Mouse (Mus musculus): ENCODE data around the gene Rtn1. TPM values are rescaled to one million over a fixed set of nuclear protein-coding genes. Genes with fewer than 3 reads are reported as not detected.

The Rtn1 gene
- polyA plus RNA-seq, 1 experiment from 2014 or later = 2,513 TPM

DNA sequence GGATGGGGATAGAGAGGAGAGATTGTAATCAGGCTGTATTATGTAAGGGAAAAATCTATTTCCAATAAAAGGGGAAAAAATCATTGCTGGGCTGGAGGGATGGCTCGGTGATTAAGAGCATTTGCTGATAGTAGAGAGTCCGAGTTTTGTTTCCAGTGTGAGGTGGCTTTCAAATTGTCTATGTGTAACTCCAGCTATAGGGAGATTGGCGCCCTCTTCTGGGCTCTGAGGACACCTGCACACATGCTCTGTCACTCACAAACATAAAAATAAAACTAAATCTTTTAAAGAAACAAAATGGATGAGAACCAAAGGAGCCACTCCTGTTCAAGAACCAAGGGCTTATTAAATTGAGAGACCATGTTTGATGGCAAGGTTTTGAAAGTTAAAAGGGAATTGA, 8.9 kb upstream of the Rtn1 start:
- no peaks in the 10 kb centered on the region for H3K36me3 ChIP-seq (ENCODE audit: control insufficient read depth, insufficient read depth)
- WGBS = 29% methylated on average over 3 of the region's 3 CpGs
- ATAC-seq = no peak

DNA sequence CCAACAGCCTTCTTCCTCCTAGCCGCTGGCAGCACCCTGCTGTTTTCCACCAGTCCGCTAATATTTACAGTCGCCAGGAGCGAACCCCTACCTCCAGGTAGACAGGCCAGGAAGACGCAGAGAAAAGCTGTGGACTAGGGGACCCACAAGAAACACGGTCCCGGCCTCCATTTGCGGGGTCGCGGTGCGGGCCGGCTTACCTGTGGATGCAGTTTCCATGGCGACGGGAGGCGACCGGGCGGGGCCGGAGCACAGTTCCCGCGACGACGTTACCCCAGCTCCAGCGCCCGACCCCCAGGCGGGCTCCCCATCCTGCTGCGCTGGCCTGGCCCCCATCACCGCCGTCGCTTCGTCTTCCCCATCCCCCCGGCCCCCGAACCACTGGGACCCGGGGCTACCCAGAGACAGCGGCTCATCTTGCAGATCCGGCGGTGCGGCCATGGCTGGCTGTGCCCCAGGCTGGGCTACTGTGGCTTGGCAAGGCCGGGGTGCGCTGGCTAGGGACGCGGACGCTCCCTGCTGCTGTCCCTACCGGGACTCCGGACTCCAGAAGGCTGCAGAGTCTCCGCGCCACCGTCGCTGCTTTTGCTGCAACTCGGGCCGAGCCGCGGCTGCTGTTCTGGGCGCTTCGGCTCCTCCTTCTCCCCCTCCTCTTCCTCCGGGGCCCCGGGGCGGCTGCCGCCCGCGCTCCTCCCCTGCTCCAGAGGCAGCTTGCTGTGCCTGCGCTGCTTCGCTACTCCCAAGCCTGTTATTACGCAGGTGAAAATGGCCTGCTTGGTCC, 553 bp downstream of the Rtn1 start:
- Histone ChIP-seq H3K9me3 (ENCODE audit: control insufficient read depth, low read length) (no peaks in the 10 kb centered on the region), H3K4me2 (ENCODE audit: low read length) (peak overlapping the region; percentile 79), H3K36me3 (ENCODE audit: control insufficient read depth, insufficient read depth) (no peaks in the 10 kb centered on the region), H3K27ac (ENCODE audit: low read length) (peak overlapping the region; percentile 70), H3K27me3 (replicated peaks; ENCODE audit: control insufficient read depth, insufficient read depth, low read length) (no peaks in the 10 kb centered on the region), H3K4me3 (replicated peaks; ENCODE audit: low read length) (peak overlapping the region; percentile 87), H3K9ac (replicated peaks; ENCODE audit: low read depth, low read length) (peak overlapping the region; percentile 92), H3K4me1 (replicated peaks; ENCODE audit: control insufficient read depth, insufficient read depth, low read length) (peaks cover 20% of the 10 kb centered on the region)
- peak; percentile 87 for ATAC-seq
- under 1% methylated on average over 63 of the region's 63 CpGs for WGBS

More for the DNA sequence above, 8.9 kb upstream of the Rtn1 start:
- no peak overlapping the region for H3K9ac ChIP-seq (replicated peaks; ENCODE audit: low read depth, low read length)
- H3K27me3 ChIP-seq (replicated peaks; ENCODE audit: control insufficient read depth, insufficient read depth, low read length) = no peaks in the 10 kb centered on the region
- no peaks in the 10 kb centered on the region for H3K4me1 ChIP-seq (replicated peaks; ENCODE audit: control insufficient read depth, insufficient read depth, low read length)
- no peak overlapping the region for H3K4me2 ChIP-seq (ENCODE audit: low read length)
- no peak overlapping the region for H3K4me3 ChIP-seq (replicated peaks; ENCODE audit: low read length)
- H3K27ac ChIP-seq (ENCODE audit: low read length) = no peak overlapping the region
- H3K9me3 ChIP-seq (ENCODE audit: control insufficient read depth, low read length) = no peaks in the 10 kb centered on the region

DNA sequence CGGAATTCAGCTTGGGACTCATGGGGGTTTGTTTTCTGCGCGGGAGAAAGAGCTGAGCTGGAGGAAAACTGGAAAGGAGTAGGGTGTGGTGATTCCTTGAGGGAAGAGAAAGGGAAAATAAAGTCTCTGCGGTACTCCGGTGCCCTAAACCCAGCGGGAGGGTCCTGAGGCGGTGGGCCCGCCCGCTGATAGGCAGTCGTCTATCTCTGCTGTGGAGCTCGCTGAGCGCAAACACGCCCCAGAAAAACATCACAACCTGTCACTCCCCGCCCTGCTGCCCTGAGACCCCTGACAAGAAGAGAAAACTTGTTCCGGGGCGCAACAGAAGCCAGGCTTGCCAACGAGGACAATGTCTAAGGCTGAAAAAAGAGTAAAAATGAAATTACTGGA, 1.1 kb downstream of the Rtn1 start:
- H3K36me3 ChIP-seq (ENCODE audit: control insufficient read depth, insufficient read depth) = no peaks in the 10 kb centered on the region
- H3K4me2 ChIP-seq (ENCODE audit: low read length) = peak overlapping the region; percentile 79
- H3K27me3 ChIP-seq (replicated peaks; ENCODE audit: control insufficient read depth, insufficient read depth, low read length) = no peaks in the 10 kb centered on the region
- peak; percentile 27 for ATAC-seq
- peak overlapping the region; percentile 87 for H3K4me3 ChIP-seq (replicated peaks; ENCODE audit: low read length)
- H3K27ac ChIP-seq (ENCODE audit: low read length) = peak overlapping the region; percentile 4; the same call in 1 of the 2 replicates
- peaks cover 20% of the 10 kb centered on the region for H3K4me1 ChIP-seq (replicated peaks; ENCODE audit: control insufficient read depth, insufficient read depth, low read length)
- no peaks in the 10 kb centered on the region for H3K9me3 ChIP-seq (ENCODE audit: control insufficient read depth, low read length)
- 2% methylated on average over 17 of the region's 17 CpGs for WGBS
- peak overlapping the region; percentile 92 for H3K9ac ChIP-seq (replicated peaks; ENCODE audit: low read depth, low read length)

- peak overlapping the region; percentile 92 for H3K9ac ChIP-seq (replicated peaks; ENCODE audit: low read depth, low read length)
- H3K4me1 ChIP-seq (replicated peaks; ENCODE audit: control insufficient read depth, insufficient read depth, low read length) = peaks cover 20% of the 10 kb centered on the region
- ATAC-seq = peak; percentile 15; the same call in 1 of the 2 replicates
- H3K9me3 ChIP-seq (ENCODE audit: control insufficient read depth, low read length) = no peaks in the 10 kb centered on the region
- H3K36me3 ChIP-seq (ENCODE audit: control insufficient read depth, insufficient read depth) = no peaks in the 10 kb centered on the region
- H3K27me3 ChIP-seq (replicated peaks; ENCODE audit: control insufficient read depth, insufficient read depth, low read length) = no peaks in the 10 kb centered on the region
- 9% methylated on average over 11 of the region's 11 CpGs for WGBS
- H3K27ac ChIP-seq (ENCODE audit: low read length) = no peak overlapping the region
- peak overlapping the region; percentile 79 for H3K4me2 ChIP-seq (ENCODE audit: low read length)
- H3K4me3 ChIP-seq (replicated peaks; ENCODE audit: low read length) = peak overlapping the region; percentile 87
These were observed 1.7 kb downstream of the Rtn1 start for GRCm38 (mm10) chr12:72407146-72407545.

DNA sequence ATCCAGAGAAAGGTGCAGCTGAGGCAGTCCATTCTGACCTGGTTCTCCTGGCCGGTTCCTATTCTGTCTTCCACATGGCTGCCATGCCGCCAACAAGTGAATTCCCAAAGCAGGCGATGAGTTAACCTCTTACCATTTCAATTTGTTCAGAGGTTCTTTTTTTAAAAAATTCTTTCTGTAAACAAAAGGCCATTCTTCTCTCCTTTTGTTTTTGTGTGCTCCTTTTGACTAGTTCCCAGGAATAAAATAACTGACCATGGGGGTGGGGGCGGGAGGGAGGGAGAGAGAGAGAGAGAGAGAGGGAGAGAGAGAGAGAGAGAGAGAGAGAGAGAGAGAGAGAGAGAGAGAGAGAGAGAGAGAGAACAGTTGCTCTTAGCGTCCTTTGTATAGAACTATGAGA, 3.8 kb downstream of the Rtn1 start:
- H3K36me3 ChIP-seq (ENCODE audit: control insufficient read depth, insufficient read depth) = no peaks in the 10 kb centered on the region
- H3K27ac ChIP-seq (ENCODE audit: low read length) = no peak overlapping the region
- peaks cover 20% of the 10 kb centered on the region for H3K4me1 ChIP-seq (replicated peaks; ENCODE audit: control insufficient read depth, insufficient read depth, low read length)
- H3K9me3 ChIP-seq (ENCODE audit: control insufficient read depth, low read length) = no peaks in the 10 kb centered on the region
- H3K27me3 ChIP-seq (replicated peaks; ENCODE audit: control insufficient read depth, insufficient read depth, low read length) = no peaks in the 10 kb centered on the region
- H3K4me3 ChIP-seq (replicated peaks; ENCODE audit: low read length) = no peak overlapping the region
- no peak overlapping the region for H3K9ac ChIP-seq (replicated peaks; ENCODE audit: low read depth, low read length)
- H3K4me2 ChIP-seq (ENCODE audit: low read length) = no peak overlapping the region
- ATAC-seq = no peak
- 9% methylated on average over 4 of the region's 5 CpGs for WGBS

DNA sequence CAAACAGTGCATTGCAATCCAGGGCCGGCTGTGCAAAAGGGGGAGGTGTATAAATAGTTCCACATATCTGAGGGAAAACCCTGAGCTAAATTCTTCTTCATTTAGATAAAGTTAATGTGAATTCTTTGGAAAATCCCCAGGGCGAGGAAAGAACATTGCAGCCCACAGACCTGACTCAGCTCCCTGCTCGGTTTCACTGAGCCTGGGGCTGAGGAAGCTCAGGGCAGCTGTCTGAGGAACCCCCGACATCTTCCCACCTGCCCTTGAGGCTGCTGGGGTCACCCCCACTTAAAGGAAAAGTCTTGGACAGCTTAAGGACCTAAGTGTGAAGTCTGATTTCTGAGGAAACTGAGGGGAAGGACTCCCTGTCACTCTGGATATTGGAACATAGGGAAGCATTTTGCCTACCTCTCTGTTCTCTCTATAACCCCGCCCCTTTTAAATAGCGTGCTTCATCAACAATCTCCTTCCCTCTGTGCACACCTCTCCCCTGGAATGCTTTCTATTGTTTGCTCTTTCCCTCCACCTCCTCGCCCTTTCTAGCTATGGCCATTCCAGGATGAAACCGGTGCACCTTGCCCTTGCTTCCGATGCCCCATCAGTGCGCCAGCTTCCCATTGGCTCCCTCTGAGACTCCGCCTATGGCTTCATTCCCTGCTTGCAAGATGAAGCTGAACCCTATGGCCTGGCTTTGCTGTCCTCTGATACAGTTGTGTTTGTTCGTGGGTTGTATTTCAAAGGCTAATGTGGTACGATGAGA, 15.6 kb downstream of the Rtn1 start:
- Histone ChIP-seq H3K27ac (ENCODE audit: low read length) (no peak overlapping the region), H3K4me2 (ENCODE audit: low read length) (no peak overlapping the region), H3K4me3 (replicated peaks; ENCODE audit: low read length) (no peak overlapping the region), H3K9me3 (ENCODE audit: control insufficient read depth, low read length) (no peaks in the 10 kb centered on the region), H3K4me1 (replicated peaks; ENCODE audit: control insufficient read depth, insufficient read depth, low read length) (0 out of 2 replicates have a peak, but pooled peaks cover 8% of the 10 kb centered on the region), H3K27me3 (replicated peaks; ENCODE audit: control insufficient read depth, insufficient read depth, low read length) (no peaks in the 10 kb centered on the region), H3K9ac (replicated peaks; ENCODE audit: low read depth, low read length) (no peak overlapping the region), H3K36me3 (ENCODE audit: control insufficient read depth, insufficient read depth) (no peaks in the 10 kb centered on the region)
- no peak for ATAC-seq
- WGBS = 51% methylated on average over 13 of the region's 13 CpGs

DNA sequence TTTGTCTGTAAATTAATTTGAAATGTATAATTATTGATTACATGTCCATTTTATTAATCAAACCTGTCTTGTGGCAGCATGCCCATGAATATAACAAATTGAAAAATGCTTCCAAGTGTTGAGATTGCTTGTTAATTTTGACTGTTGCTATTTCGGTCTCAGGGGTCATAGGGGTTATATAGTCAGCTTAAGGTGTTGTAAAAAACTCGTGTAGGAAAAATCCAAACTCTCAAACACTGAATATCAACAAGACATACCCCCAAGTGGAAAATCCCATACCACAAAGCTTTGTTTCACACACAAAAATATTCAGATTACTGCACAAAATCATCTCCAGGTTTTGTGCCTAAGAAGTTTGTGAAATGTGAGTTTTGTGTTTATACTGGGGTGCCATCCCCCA, 18.5 kb downstream of the Rtn1 start:
- Histone ChIP-seq H3K36me3 (ENCODE audit: control insufficient read depth, insufficient read depth) (no peaks in the 10 kb centered on the region), H3K4me3 (replicated peaks; ENCODE audit: low read length) (no peak overlapping the region), H3K4me1 (replicated peaks; ENCODE audit: control insufficient read depth, insufficient read depth, low read length) (0 out of 2 replicates have a peak, but pooled peaks cover 8% of the 10 kb centered on the region), H3K9me3 (ENCODE audit: control insufficient read depth, low read length) (no peaks in the 10 kb centered on the region), H3K27me3 (replicated peaks; ENCODE audit: control insufficient read depth, insufficient read depth, low read length) (no peaks in the 10 kb centered on the region), H3K4me2 (ENCODE audit: low read length) (no peak overlapping the region), H3K9ac (replicated peaks; ENCODE audit: low read depth, low read length) (no peak overlapping the region), H3K27ac (ENCODE audit: low read length) (no peak overlapping the region)
- 82% methylated on average over 2 of the region's 2 CpGs for WGBS
- no peak for ATAC-seq

- no peak overlapping the region for H3K27ac ChIP-seq (ENCODE audit: low read length)
These were observed 19.3 kb downstream of the Rtn1 start for GRCm38 (mm10) chr12:72389377-72390103.

DNA sequence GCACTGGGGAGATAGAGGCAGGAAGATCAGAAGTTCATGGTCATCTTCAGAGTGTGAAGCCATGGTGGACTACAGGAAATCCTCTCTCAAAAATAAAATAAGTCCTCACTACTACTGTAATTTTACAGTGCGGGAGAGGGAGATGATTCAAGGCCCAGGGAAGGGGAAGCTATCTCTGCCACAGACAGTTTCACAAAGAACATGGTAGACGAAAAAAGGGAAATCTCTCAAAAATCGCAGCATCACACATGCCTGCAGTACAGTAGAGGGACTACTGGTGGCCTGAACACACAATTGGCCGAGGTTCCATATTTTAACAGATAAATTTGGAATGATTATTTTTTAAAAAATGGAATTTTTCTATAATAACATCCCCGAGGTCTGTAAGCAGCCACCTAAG, 20.0 kb downstream of the Rtn1 start:
- Histone ChIP-seq H3K4me3 (replicated peaks; ENCODE audit: low read length) (no peak overlapping the region), H3K9me3 (ENCODE audit: control insufficient read depth, low read length) (no peaks in the 10 kb centered on the region), H3K27ac (ENCODE audit: low read length) (no peak overlapping the region), H3K36me3 (ENCODE audit: control insufficient read depth, insufficient read depth) (no peaks in the 10 kb centered on the region), H3K9ac (replicated peaks; ENCODE audit: low read depth, low read length) (no peak overlapping the region), H3K4me1 (replicated peaks; ENCODE audit: control insufficient read depth, insufficient read depth, low read length) (0 out of 2 replicates have a peak, but pooled peaks cover 8% of the 10 kb centered on the region), H3K27me3 (replicated peaks; ENCODE audit: control insufficient read depth, insufficient read depth, low read length) (no peaks in the 10 kb centered on the region), H3K4me2 (ENCODE audit: low read length) (no peak overlapping the region)
- ATAC-seq = no peak
- 95% methylated on average over 5 of the region's 5 CpGs for WGBS

More at GRCm38 (mm10) chr12:72389377-72390103, 19.3 kb downstream of the Rtn1 start:
- Histone ChIP-seq H3K9me3 (ENCODE audit: control insufficient read depth, low read length) (no peaks in the 10 kb centered on the region), H3K4me1 (replicated peaks; ENCODE audit: control insufficient read depth, insufficient read depth, low read length) (0 out of 2 replicates have a peak, but pooled peaks cover 8% of the 10 kb centered on the region), H3K4me2 (ENCODE audit: low read length) (no peak overlapping the region), H3K36me3 (ENCODE audit: control insufficient read depth, insufficient read depth) (no peaks in the 10 kb centered on the region), H3K27me3 (replicated peaks; ENCODE audit: control insufficient read depth, insufficient read depth, low read length) (no peaks in the 10 kb centered on the region), H3K4me3 (replicated peaks; ENCODE audit: low read length) (no peak overlapping the region), H3K9ac (replicated peaks; ENCODE audit: low read depth, low read length) (no peak overlapping the region)
- peak; percentile 28; the same call in 1 of the 2 replicates for ATAC-seq
- 67% methylated on average over 14 of the region's 14 CpGs for WGBS
